Mouse (Mus musculus) spleen, embryonic (tissue): Measurements from ENCODE around the gene Vmn1r68.

Experiments used
- CTCF ChIA-PET: fragments of 350-600 bp; sonication (Branson Sonifier 250); formaldehyde crosslinking; loops from one replicate; lab custom pipeline; 2022; lab: Charles Lee

The Vmn1r68 gene

GRCm38 (mm10) chr7:10558385-10558784 lies at the start of gene Vmn1r68:
Gene Vmn1r68, minus strand, starts transcription at chr7:10558485.
- CTCF ChIA-PET, result no interaction called here

GRCm38 (mm10) chr7:10495578-10495977 lies 62.7 kb downstream of the Vmn1r68 start:
- CTCF ChIA-PET, result no interaction called here

GRCm38 (mm10) chr7:10494786-10495521 lies 63.3 kb downstream of the Vmn1r68 start, which contains the start of gene Zik1:
Gene Zik1, minus strand, starts transcription at chr7:10495394.
- CTCF ChIA-PET, result no interaction called here

- CTCF ChIA-PET, result no interaction called here
These were observed 77.6 kb downstream of the Vmn1r68 start for GRCm38 (mm10) chr7:10480588-10481233.

GRCm38 (mm10) chr7:10479813-10480212 lies 78.5 kb downstream of the Vmn1r68 start:
- CTCF ChIA-PET, result no interaction called here

GRCm38 (mm10) chr7:10458166-10458565 lies 100.1 kb downstream of the Vmn1r68 start:
- CTCF ChIA-PET, result interaction anchor here (0.7 kb wide), 1 partner anchor 174 kb away, joined by 3 read pairs; no protein-coding TSS in a partner anchor
